Mouse (Mus musculus): ENCODE data around the gene Csrp3. TPM values are rescaled to one million over a fixed set of nuclear protein-coding genes. Genes with fewer than 3 reads are reported as not detected.

The Csrp3 gene
- 100 to 1,000 TPM in 1 of 2 experiments, 10 to 100 TPM in 1; 68.0 to 312 TPM for total RNA-seq (2021)
- long read RNA-seq, experiment 1, transcript Csrp3-201 (6 exons, 877 nt) = major isoform, 43 of 47 reads
- long read RNA-seq, experiment 1, partial matches to known transcripts = 4 of 47 reads
- long read RNA-seq, experiment 1, other reads (novel, unspliced or antisense) = 0 of 47 reads
- long read RNA-seq, experiment 2, transcript Csrp3-201 (6 exons, 877 nt) = major isoform, 119 of 139 reads
- long read RNA-seq, experiment 2, partial matches to known transcripts = 15 of 139 reads
- long read RNA-seq, experiment 2, other reads (novel, unspliced or antisense) = 5 of 139 reads

GRCm38 (mm10) chr7:48847820-48848650 lies at the start of gene Csrp3:
Csrp3 (minus strand) TSS chr7:48848033.
- intact Hi-C loops (cut with DNase I; ENCODE audit: low total_unique reads) = no loop called here
- peak; percentile 5 for DNase-seq

DNA sequence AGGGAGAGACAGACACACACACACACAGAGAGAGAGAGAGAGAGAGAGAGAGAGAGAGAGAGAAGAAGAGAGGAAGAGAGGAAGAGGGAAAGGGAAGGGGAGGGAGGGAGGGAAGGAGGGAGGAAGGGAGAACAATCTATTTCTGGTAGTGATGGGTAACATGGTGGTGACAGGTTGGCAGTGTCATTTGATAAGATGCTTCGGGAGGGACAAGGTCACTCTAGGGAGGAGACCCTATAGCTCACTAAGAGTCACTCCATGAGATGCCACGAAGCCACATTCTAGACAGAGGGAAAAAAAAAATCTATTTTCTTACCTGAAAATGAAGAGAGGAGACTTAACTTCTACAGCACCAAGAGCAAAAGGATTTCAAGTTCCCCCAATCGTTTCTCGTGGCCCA lies 48.2 kb upstream of the Csrp3 start:
- DNase-seq = no peak
- intact Hi-C loops (cut with DNase I; ENCODE audit: low total_unique reads) = no loop called here

- intact Hi-C loops (cut with DNase I; ENCODE audit: low total_unique reads) = no loop called here
- DNase-seq = no peak
Observed at GRCm38 (mm10) chr7:48895475-48895874, 47.6 kb upstream of the Csrp3 start.

DNA sequence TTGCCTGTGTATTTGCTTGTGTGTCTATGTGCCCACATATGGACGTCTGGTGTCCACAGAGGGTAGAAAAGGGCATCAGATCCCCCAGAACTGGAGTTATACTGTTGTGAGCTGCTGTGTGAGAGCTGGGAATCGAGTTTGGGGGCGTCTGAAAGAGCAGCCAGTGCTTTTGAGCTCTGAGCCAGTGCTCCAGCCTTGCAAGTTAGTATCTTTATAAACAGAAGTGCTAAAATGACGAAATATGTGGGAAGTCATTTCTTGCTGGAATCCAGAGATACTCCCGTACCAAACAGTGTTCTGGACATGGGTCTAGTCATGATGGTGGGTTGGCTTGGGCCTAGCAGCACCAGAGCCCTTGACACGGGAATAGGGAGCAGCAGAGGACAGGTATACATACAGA lies 46.9 kb upstream of the Csrp3 start:
- no peak for DNase-seq
- intact Hi-C loops (cut with DNase I; ENCODE audit: low total_unique reads) = loop anchor here (5.0 kb wide), 1 partner anchor 223 kb away; no protein-coding TSS in a partner anchor

- intact Hi-C loops (cut with DNase I; ENCODE audit: low total_unique reads) = loop anchor here (5.0 kb wide), 1 partner anchor 223 kb away; no protein-coding TSS in a partner anchor
- DNase-seq = peak; percentile 32
Observed at GRCm38 (mm10) chr7:48894152-48894551, 46.3 kb upstream of the Csrp3 start.

- intact Hi-C loops (cut with DNase I; ENCODE audit: low total_unique reads) = loop anchor here (5.0 kb wide), 1 partner anchor 224 kb away; no protein-coding TSS in a partner anchor
Observed at GRCm38 (mm10) chr7:48893093-48893492, 45.3 kb upstream of the Csrp3 start.

DNA sequence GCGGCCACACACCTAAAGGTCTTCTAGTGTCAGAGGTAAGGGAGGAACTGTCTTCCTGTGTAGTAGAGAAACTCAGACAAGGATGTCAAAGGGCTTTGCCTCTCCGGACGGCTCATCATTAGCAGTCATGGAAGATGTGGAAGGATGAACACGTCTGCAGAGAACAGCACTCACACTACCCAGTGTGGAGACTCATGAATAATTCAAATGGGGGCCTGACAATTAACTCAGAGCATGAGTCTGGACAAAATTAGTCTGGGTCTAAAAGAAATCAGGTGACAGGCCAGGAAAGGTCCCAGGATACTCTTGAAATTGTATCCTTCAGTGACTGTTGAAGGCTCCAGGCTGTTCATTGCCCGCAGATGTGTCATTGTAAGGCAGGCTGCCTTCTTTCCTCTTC lies 43.2 kb upstream of the Csrp3 start:
- no peak for DNase-seq
- intact Hi-C loops (cut with DNase I; ENCODE audit: low total_unique reads) = loop anchor here (5.0 kb wide), 1 partner anchor 226 kb away; no protein-coding TSS in a partner anchor

More at GRCm38 (mm10) chr7:48893093-48893492, 45.3 kb upstream of the Csrp3 start:
- no peak for DNase-seq

- intact Hi-C loops (cut with DNase I; ENCODE audit: low total_unique reads) = no loop called here
- DNase-seq = no peak
Observed at GRCm38 (mm10) chr7:48888751-48889150, 40.9 kb upstream of the Csrp3 start.

GRCm38 (mm10) chr7:48887973-48888372 lies 40.1 kb upstream of the Csrp3 start:
- intact Hi-C loops (cut with DNase I; ENCODE audit: low total_unique reads) = no loop called here
- no peak for DNase-seq

DNA sequence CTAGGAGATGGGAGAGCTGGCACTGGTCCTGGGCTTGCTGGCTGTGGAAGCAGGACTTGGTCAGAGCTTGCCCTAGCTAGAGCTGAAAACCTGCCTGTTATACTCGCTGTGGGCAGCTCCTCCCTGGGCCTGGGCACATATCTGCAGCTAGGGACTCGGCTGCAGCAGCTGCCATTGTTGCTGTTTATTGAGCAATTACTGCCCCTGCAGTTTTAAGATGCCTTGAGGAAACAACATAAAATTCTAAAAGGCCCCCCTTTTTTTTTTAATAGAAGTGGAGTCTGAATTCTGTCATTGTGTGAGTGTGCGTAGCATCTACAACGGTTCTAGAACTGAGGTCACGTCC lies 36.4 kb upstream of the Csrp3 start:
- DNase-seq = no peak
- intact Hi-C loops (cut with DNase I; ENCODE audit: low total_unique reads) = no loop called here

DNA sequence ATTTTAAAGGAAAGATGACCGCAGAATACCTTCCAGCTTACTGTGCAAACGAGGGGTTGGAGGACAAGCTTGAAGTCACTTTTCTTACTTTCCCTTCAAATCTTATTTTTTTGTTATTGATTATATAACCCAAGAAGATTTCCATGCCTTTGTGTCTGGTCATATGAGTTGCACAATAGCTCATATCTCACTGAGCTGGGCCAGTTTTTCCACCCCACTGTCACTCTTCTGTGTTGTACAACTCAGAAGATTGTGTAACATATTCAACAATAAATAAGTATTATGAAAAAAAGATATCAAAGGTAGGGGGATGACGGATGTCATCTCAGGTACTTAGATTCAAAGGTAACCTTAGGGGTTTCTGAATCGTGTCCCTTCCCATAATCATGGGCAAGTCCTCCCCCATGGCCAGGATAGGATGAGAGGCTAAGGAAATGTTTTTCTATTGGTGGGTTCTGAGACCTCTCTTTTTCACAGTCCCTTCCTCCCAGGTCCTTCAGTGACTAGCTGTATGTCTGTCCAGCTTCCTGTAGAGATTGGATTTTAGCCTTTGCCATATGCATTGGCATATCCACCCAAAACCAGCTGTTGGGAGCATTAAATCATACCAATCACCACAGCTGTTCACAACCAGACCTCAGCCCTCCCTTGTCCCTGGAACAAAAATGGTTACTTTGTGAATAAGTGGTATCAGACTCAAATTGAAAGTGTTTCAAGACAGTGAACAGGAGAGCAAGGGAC lies 35.9 kb upstream of the Csrp3 start:
- DNase-seq = no peak
- intact Hi-C loops (cut with DNase I; ENCODE audit: low total_unique reads) = no loop called here

DNA sequence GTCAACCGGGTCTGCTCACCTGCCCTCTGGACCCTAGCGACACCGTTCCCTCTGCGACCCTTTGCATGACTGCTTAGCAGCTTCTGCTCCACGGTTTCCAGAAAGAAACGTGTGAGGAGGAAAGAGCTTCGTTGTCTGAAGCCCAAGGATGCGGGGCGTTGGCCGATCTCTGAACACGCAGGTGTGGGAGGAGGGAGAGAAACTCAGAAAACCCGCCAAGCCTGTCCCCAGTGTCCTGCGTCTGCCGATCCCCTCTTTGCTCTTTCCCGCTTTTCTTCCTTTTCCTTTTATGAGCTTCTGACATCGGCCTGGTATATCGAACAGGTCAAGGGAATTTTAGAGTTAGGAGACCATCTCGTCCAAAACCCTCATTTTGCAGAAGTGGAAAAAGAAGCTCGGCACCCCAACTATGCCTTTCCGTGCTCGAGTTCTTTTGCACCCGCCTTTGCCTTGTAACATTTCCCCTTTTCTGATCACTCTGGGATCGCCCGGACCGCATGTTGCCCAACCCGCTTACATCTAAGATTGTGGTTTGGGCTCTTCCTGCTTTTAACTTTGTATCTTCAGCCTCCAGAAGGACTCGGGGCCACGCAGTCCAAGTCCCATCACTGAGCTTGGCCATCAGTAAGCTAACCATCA lies 34.3 kb upstream of the Csrp3 start:
- intact Hi-C loops (cut with DNase I; ENCODE audit: low total_unique reads) = no loop called here
- no peak for DNase-seq

DNA sequence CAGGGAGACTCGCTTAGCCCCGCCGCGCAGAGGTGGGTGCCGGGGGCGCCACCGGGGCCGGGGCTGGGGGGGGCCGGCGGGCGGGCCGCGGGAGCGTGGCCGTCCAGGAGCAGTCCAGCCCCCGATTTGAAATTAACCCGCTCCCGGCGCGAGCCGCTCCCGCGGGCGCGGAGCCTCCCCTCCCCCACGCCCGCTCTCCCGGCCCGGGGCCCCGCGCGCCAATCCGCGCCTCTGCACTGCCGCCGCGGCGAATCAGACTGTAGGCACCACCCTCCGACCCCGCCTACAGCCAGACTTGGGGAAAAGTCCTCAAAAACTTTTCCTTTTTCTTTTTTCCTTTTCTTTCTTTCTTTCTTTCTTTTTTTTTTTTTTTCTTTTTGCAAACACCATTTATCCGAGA lies 33.7 kb upstream of the Csrp3 start, which contains the start of gene E2f8:
Gene E2f8 (minus strand): TSS at position 111 of the 400 bp plus-strand sequence.
- DNase-seq = peak; percentile 84
- intact Hi-C loops (cut with DNase I; ENCODE audit: low total_unique reads) = no loop called here

GRCm38 (mm10) chr7:48880591-48881481 lies 33.0 kb upstream of the Csrp3 start:
- peak; percentile 97 for DNase-seq
- intact Hi-C loops (cut with DNase I; ENCODE audit: low total_unique reads) = no loop called here

DNA sequence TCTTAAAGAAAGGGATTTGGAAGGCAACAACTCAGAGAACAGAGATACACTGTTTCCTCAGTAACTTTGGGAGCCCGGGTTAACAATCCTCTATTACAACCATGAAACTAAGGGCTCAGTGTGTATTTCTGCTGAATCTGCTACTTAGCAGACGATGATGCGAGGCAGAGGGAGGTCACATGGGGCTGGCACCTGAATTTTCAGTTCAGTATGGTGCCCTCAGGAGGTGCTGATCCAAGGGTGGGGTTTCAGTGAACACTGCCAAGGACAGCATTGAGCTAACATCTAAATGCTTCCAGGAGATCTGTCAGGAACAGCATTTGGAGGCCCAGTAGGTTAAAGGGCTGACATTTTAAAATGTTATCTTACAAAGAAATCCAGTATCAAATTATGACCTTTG lies 31.7 kb upstream of the Csrp3 start:
- no peak for DNase-seq
- intact Hi-C loops (cut with DNase I; ENCODE audit: low total_unique reads) = loop anchor here (5.0 kb wide), 1 partner anchor 127 kb away; no protein-coding TSS in a partner anchor

GRCm38 (mm10) chr7:48877786-48878390 lies 30.1 kb upstream of the Csrp3 start:
- DNase-seq = no peak
- intact Hi-C loops (cut with DNase I; ENCODE audit: low total_unique reads) = loop anchor here (5.0 kb wide), 1 partner anchor 126 kb away; no protein-coding TSS in a partner anchor

- intact Hi-C loops (cut with DNase I; ENCODE audit: low total_unique reads) = loop anchor here (5.0 kb wide), 1 partner anchor 124 kb away; no protein-coding TSS in a partner anchor
- DNase-seq = no peak
Observed at GRCm38 (mm10) chr7:48876526-48876925, 28.7 kb upstream of the Csrp3 start.

GRCm38 (mm10) chr7:48875096-48875495 lies 27.3 kb upstream of the Csrp3 start:
- intact Hi-C loops (cut with DNase I; ENCODE audit: low total_unique reads) = loop anchor here (5.0 kb wide), 1 partner anchor 123 kb away; no protein-coding TSS in a partner anchor
- no peak for DNase-seq
